Mouse (Mus musculus) hematopoietic stem cell, adult 5-6 weeks (primary cell): Measurements from ENCODE around the gene Endov. TPM values are rescaled to one million over a fixed set of nuclear protein-coding genes. Genes with fewer than 3 reads are reported as not detected.

Source experiments
- ATAC-seq, 2 experiments: fragments of 125-278 bp in 1 of 2; replicated peaks in 1 of 2; 2 replicates each; pipeline ENCODE4 v1.8.0; 2016 to 2017; ENCODE audit warnings: inconsistent platforms in 2 of 2, mild to moderate bottlenecking in 2 of 2, moderate number of reproducible peaks in 2 of 2, low read depth in 1 of 2, moderate TSS enrichment in 1 of 2; ENCODE audit not compliant: low FRiP score in 2 of 2, poor library complexity in 2 of 2, severe bottlenecking in 2 of 2, insufficient read depth in 1 of 2, low TSS enrichment in 1 of 2
- total RNA-seq: library from RNA; stranded (forward); fragments of 172-1452, 232-1000 nt; gene quantifications from 2 replicates; pipeline ENCODE4 v1.2.3, GENCODE M21; 2017

The Endov gene
- total RNA-seq, 1 experiment from 2014 or later: 25.1 TPM

GRCm38 (mm10) chr11:119541082-119541481 is 49.9 kb downstream of the Endov start:
- ATAC-seq: no peak

- no peak for ATAC-seq
Observed at GRCm38 (mm10) chr11:119542371-119542770, 51.2 kb downstream of the Endov start.

- no peak for ATAC-seq
Observed at GRCm38 (mm10) chr11:119542886-119543285, 51.7 kb downstream of the Endov start.

- ATAC-seq: no peak
Observed at GRCm38 (mm10) chr11:119543816-119544517, 52.8 kb downstream of the Endov start.

- no peak for ATAC-seq
Observed at GRCm38 (mm10) chr11:119544518-119545105, 53.5 kb downstream of the Endov start.

- ATAC-seq: no peak
Observed at GRCm38 (mm10) chr11:119545281-119545680, 54.1 kb downstream of the Endov start.

GRCm38 (mm10) chr11:119545741-119546495 is 54.8 kb downstream of the Endov start:
- 0 out of 4 replicates have a peak, but pooled peaks of 1 of the 2 experiments have one; percentile 29 for ATAC-seq

- ATAC-seq: no peak
Observed at GRCm38 (mm10) chr11:119546496-119547182, 55.5 kb downstream of the Endov start.

- ATAC-seq: no peak
Observed at GRCm38 (mm10) chr11:119547183-119547921, 56.2 kb downstream of the Endov start, which contains the start of gene Nptx1. Gene Nptx1, minus strand, starts transcription at chr11:119547753.

GRCm38 (mm10) chr11:119547951-119548591 is 56.9 kb downstream of the Endov start:
- ATAC-seq: no peak

- ATAC-seq: no peak
Observed at GRCm38 (mm10) chr11:119548741-119549370, 57.7 kb downstream of the Endov start.

- no peak for ATAC-seq
Observed at GRCm38 (mm10) chr11:119549371-119549811, 58.2 kb downstream of the Endov start.

- no peak for ATAC-seq
Observed at GRCm38 (mm10) chr11:119550546-119551335, 59.6 kb downstream of the Endov start.

- no peak for ATAC-seq
Observed at GRCm38 (mm10) chr11:119551468-119551867, 60.3 kb downstream of the Endov start.

- no peak for ATAC-seq
Observed at GRCm38 (mm10) chr11:119552301-119552700, 61.2 kb downstream of the Endov start.
